Mouse (Mus musculus) heart, embryonic 11.5 days (tissue): Measurements from ENCODE around the gene Gna12. TPM values are rescaled to one million over a fixed set of nuclear protein-coding genes. Genes with fewer than 3 reads are reported as not detected.

Source experiments
- ATAC-seq: fragments of 200-750 bp; cut with Nextera tagmentation; replicated peaks from 2 replicates; pipeline ENCODE4 v1.8.0; 2017; ENCODE audit warnings: moderate library complexity; ENCODE audit not compliant: insufficient number of reproducible peaks, low FRiP score, low TSS enrichment
- H3K27ac ChIP-seq: fragments of 300-500 bp; sonication (generic); 2 replicates; pipeline ENCODE4 v1.5.1; 2014; ENCODE audit warnings: mild to moderate bottlenecking, low read depth, low read length
- H3K27me3 ChIP-seq: fragments of 300-500 bp; sonication (generic); 2 replicates; pipeline ENCODE4 v1.6.1; 2014; ENCODE audit warnings: mild to moderate bottlenecking, low read length, mixed read lengths; ENCODE audit not compliant: control insufficient read depth, insufficient read depth
- H3K36me3 ChIP-seq: fragments of 300-500 bp; sonication (generic); 2 replicates; pipeline ENCODE4 v1.6.1; 2014; ENCODE audit warnings: mild to moderate bottlenecking, low read length, moderate library complexity, mixed read lengths; ENCODE audit not compliant: control insufficient read depth, insufficient read depth
- H3K4me1 ChIP-seq: fragments of 300-500 bp; sonication (generic); 2 replicates; pipeline ENCODE4 v1.6.1; 2014; ENCODE audit warnings: low read length; ENCODE audit not compliant: control insufficient read depth, insufficient read depth
- H3K4me2 ChIP-seq: fragments of 300-500 bp; sonication (generic); 2 replicates; pipeline ENCODE4 v1.6.1; 2014; ENCODE audit warnings: mild to moderate bottlenecking, moderate library complexity
- H3K4me3 ChIP-seq: fragments of 300-500 bp; sonication (generic); 2 replicates; pipeline ENCODE4 v1.5.1; 2014; ENCODE audit warnings: low read depth, low read length
- H3K9ac ChIP-seq: fragments of 300-500 bp; sonication (generic); 2 replicates; pipeline ENCODE4 v1.6.1; 2014; ENCODE audit warnings: mild to moderate bottlenecking, low read depth, low read length, moderate library complexity
- H3K9me3 ChIP-seq: fragments of 300-500 bp; sonication (generic); replicated peaks from 2 replicates; pipeline ENCODE4 v1.6.1; 2016; ENCODE audit warnings: low read length; ENCODE audit not compliant: control insufficient read depth
- WGBS: fragments of 180-500 bp; shearing (Covaris S2); extraction: QIAGEN DNeasy Blood & Tissue Kit; methylation state at CpG from one replicate; pipeline ENCODE4 v1.1.7; 2014; ENCODE audit not compliant: insufficient replicate concordance; 5-methylcytosine and 5-hydroxymethylcytosine counted together
- polyA plus RNA-seq: library from polyadenylated mRNA; unstranded; fragments of >200 nt; fragmentation: Nextera tagmentation; extraction: Ambion mirVana; gene quantifications from 2 replicates; pipeline ENCODE4 v1.2.1, GENCODE M21; 2014

Gene Gna12
- polyA plus RNA-seq, 1 experiment from 2014 or later, result 33.1 TPM

- H3K27ac ChIP-seq, result no peak overlapping the region
- WGBS, result 95% methylated on average over 3 of the region's 3 CpGs
Measured at GRCm38 (mm10) chr5:140752639-140753038, 77.6 kb downstream of the Gna12 start.

GRCm38 (mm10) chr5:140752041-140752440 lies 78.2 kb downstream of the Gna12 start:
- Histone ChIP-seq H3K4me1 (peaks cover 7% of the 10 kb centered on the region), H3K9me3 (no peaks in the 10 kb centered on the region), H3K4me2 (no peak overlapping the region), H3K4me3 (no peak overlapping the region), H3K27me3 (no peaks in the 10 kb centered on the region), H3K27ac (no peak overlapping the region), H3K9ac (no peak overlapping the region), H3K36me3 (no peaks in the 10 kb centered on the region)
- ATAC-seq, result no peak
- 87% methylated on average over 15 of the region's 15 CpGs for WGBS

More at GRCm38 (mm10) chr5:140752639-140753038, 77.6 kb downstream of the Gna12 start:
- Histone ChIP-seq H3K4me2 (no peak overlapping the region), H3K4me1 (peaks cover 7% of the 10 kb centered on the region), H3K9ac (no peak overlapping the region), H3K36me3 (no peaks in the 10 kb centered on the region), H3K9me3 (no peaks in the 10 kb centered on the region), H3K27me3 (no peaks in the 10 kb centered on the region), H3K4me3 (no peak overlapping the region)
- ATAC-seq, result no peak

GRCm38 (mm10) chr5:140750925-140751324 lies 79.3 kb downstream of the Gna12 start:
- no peak for ATAC-seq

GRCm38 (mm10) chr5:140749062-140749875 lies 81.0 kb downstream of the Gna12 start:
- H3K4me1 ChIP-seq, result 0 out of 2 replicates have a peak, but pooled peaks cover 3% of the 10 kb centered on the region
- H3K36me3 ChIP-seq, result no peaks in the 10 kb centered on the region
- no peaks in the 10 kb centered on the region for H3K9me3 ChIP-seq
- 17% methylated on average over 12 of the region's 12 CpGs for WGBS
- peak overlapping the region; percentile 25 for H3K4me3 ChIP-seq
- peak; percentile 40; the same call in 1 of the 2 replicates for ATAC-seq
- peak overlapping the region; percentile 64 for H3K9ac ChIP-seq
- no peak overlapping the region for H3K27ac ChIP-seq
- H3K4me2 ChIP-seq, result peak overlapping the region; percentile 57
- H3K27me3 ChIP-seq, result no peaks in the 10 kb centered on the region

More at GRCm38 (mm10) chr5:140750925-140751324, 79.3 kb downstream of the Gna12 start:
- H3K4me1 ChIP-seq, result 0 out of 2 replicates have a peak, but pooled peaks cover 3% of the 10 kb centered on the region
- H3K4me2 ChIP-seq, result no peak overlapping the region
- no peaks in the 10 kb centered on the region for H3K27me3 ChIP-seq
- H3K9ac ChIP-seq, result no peak overlapping the region
- WGBS, result 5% methylated on average over 1 of the region's 2 CpGs
- no peaks in the 10 kb centered on the region for H3K9me3 ChIP-seq
- no peak overlapping the region for H3K27ac ChIP-seq
- no peaks in the 10 kb centered on the region for H3K36me3 ChIP-seq
- no peak overlapping the region for H3K4me3 ChIP-seq

GRCm38 (mm10) chr5:140748425-140748824 lies 81.8 kb downstream of the Gna12 start:
- Histone ChIP-seq H3K4me1 (0 out of 2 replicates have a peak, but pooled peaks cover 3% of the 10 kb centered on the region), H3K27ac (no peak overlapping the region), H3K4me2 (no peak overlapping the region), H3K36me3 (no peaks in the 10 kb centered on the region), H3K27me3 (0 out of 2 replicates have a peak, but pooled peaks cover 2% of the 10 kb centered on the region), H3K9me3 (no peaks in the 10 kb centered on the region), H3K4me3 (no peak overlapping the region), H3K9ac (0 out of 2 replicates have a peak overlapping the region, but pooled peaks have one; percentile 4)
- no peak for ATAC-seq
- WGBS, result 81% methylated on average over 10 of the region's 10 CpGs

- no peak for ATAC-seq
- Histone ChIP-seq H3K4me2 (no peak overlapping the region), H3K4me3 (no peak overlapping the region), H3K27me3 (0 out of 2 replicates have a peak, but pooled peaks cover 6% of the 10 kb centered on the region), H3K9ac (no peak overlapping the region), H3K4me1 (no peaks in the 10 kb centered on the region), H3K27ac (no peak overlapping the region), H3K36me3 (no peaks in the 10 kb centered on the region), H3K9me3 (no peaks in the 10 kb centered on the region)
- 31% methylated on average over 12 of the region's 12 CpGs for WGBS
Measured at GRCm38 (mm10) chr5:140743706-140744131, 86.5 kb downstream of the Gna12 start.

- ATAC-seq, result no peak
- H3K9ac ChIP-seq, result no peak overlapping the region
Measured at GRCm38 (mm10) chr5:140741877-140742276, 88.4 kb downstream of the Gna12 start.

GRCm38 (mm10) chr5:140741040-140741439 lies 89.2 kb downstream of the Gna12 start:
- H3K9me3 ChIP-seq, result no peaks in the 10 kb centered on the region
- H3K9ac ChIP-seq, result no peak overlapping the region
- no peak overlapping the region for H3K4me2 ChIP-seq
- H3K27me3 ChIP-seq, result peaks cover 20% of the 10 kb centered on the region
- H3K27ac ChIP-seq, result no peak overlapping the region
- WGBS, result 70% methylated on average over 11 of the region's 11 CpGs
- H3K36me3 ChIP-seq, result no peaks in the 10 kb centered on the region
- H3K4me3 ChIP-seq, result no peak overlapping the region
- H3K4me1 ChIP-seq, result peaks cover under 1% of the 10 kb centered on the region; the same call in 1 of the 2 replicates
- ATAC-seq, result 0 out of 2 replicates have a peak, but pooled peaks have one; percentile 16

More at GRCm38 (mm10) chr5:140741877-140742276, 88.4 kb downstream of the Gna12 start:
- no peaks in the 10 kb centered on the region for H3K4me1 ChIP-seq
- H3K9me3 ChIP-seq, result no peaks in the 10 kb centered on the region
- H3K27ac ChIP-seq, result no peak overlapping the region
- H3K27me3 ChIP-seq, result peaks cover 12% of the 10 kb centered on the region
- no peaks in the 10 kb centered on the region for H3K36me3 ChIP-seq
- H3K4me2 ChIP-seq, result no peak overlapping the region
- H3K4me3 ChIP-seq, result no peak overlapping the region
